Mouse (Mus musculus) frontal cortex, postnatal 36 days (tissue): ENCODE results near the gene Dop1b.
"Not testable (repeated sequence)": the region's sequence is repeated elsewhere in the genome, so short reads cannot be mapped to it uniquely, and the experiment has no call there.

Experiments
- DNase-seq, 2 experiments: peaks; one replicate each; pipeline ENCODE4 v3.0.0; 2022; ENCODE audit warnings: low spot score in 2 of 2

Gene Dop1b

GRCm38 (mm10) chr16:93711411-93712188 is at the start of gene Dop1b:
Gene Dop1b (plus strand): TSS chr16:93711904.
- DNase-seq = peak; percentile 98

DNA sequence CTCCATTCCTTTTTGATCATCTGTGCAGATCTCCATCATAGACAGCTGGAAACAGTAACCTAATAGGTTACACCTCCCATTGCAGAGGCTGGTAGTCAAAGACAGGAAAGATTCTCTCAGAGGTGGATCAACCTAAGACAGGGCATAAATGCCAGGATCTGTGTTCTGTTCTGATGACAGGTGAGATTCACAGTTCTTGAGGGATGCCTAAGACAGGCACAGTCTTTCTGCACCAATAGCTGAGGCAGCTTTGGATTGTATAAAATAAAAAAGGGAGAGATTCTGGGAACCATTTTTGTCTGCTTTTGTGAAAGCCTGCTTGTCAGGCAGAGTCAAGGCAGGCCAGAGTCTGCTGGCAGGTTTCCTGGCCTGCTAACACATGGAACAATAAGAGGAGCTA is 43.7 kb upstream of the Dop1b start:
- no peak for DNase-seq

DNA sequence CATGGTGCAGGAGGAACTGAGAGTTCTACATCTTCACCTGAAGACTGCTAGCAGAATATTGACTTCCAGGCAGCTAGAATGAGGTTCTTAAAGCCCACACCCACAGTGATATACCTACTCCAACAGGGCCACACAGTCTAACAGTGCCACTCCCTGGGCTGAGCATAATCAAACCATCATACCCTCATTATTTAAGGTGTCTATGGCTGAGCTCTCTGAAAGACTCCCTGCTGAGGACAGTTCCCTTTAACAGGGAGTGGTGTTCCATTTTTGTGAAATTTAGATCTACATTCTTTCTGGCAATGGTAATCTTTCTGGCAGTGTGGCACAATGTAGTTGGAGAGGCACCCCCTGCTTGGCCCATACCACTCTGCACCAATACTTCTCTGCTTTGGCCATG is 42.2 kb upstream of the Dop1b start:
- DNase-seq = no peak

- not testable (repeated sequence) for DNase-seq
Observed at GRCm38 (mm10) chr16:93670466-93670865, 41.2 kb upstream of the Dop1b start.

DNA sequence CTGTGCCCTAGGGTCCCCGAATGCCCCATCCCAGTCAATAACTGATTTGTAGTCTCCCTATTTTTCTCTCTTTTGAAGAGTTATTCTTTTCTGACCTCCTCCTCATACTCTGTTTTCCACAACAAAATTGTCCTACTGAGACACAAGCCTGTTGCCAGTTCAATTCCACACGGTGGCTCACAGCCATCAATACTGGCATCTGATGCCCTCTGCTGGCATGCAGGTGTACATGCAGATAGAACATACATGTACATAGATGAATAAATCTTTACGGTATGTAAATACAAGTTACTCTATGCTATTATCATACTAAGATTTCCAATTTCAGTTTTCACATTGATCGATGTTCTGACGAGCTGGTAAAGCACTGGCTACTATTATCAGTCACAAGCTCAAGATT is 40.6 kb upstream of the Dop1b start:
- no peak for DNase-seq

DNA sequence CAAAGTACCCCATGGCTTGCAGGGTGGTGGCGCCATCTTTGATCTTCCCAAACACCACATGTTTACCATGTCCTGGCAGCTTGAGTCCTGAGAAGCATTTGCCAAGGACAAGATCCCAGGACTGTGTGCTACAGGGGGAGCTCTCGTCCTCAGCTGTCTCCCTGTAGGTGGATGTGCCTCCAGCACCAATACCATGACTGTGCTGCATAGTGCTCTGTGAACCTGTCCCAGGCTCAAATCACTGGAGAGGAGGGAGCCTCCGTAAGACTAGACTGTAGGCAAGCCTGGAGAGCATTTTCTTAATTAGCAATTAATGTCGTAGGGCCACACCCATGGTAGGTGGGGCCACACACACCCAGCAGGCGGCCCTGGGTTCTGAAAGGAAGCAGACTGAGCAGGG is 35.3 kb upstream of the Dop1b start:
- DNase-seq = no peak

DNA sequence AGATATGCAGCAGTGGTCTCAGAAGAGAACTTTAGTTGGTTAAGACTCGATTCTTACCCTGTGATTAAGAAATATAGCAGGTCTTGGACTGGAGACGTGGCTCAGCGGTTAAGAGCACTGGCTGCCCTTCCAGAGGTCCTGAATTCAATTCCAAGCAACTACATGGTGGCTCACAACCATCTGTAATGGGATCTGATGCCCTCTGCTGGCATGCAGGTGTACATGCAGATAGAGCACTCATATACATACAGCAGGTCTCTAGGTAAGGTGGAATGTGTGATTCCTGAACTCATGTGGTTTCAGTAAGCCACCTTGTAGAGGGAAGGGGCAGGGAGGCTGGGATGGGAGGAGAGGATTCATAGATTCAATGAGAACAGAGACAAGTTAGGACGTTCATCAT is 33.5 kb upstream of the Dop1b start:
- no peak for DNase-seq

GRCm38 (mm10) chr16:93679165-93679564 is 32.5 kb upstream of the Dop1b start:
- no peak for DNase-seq

DNA sequence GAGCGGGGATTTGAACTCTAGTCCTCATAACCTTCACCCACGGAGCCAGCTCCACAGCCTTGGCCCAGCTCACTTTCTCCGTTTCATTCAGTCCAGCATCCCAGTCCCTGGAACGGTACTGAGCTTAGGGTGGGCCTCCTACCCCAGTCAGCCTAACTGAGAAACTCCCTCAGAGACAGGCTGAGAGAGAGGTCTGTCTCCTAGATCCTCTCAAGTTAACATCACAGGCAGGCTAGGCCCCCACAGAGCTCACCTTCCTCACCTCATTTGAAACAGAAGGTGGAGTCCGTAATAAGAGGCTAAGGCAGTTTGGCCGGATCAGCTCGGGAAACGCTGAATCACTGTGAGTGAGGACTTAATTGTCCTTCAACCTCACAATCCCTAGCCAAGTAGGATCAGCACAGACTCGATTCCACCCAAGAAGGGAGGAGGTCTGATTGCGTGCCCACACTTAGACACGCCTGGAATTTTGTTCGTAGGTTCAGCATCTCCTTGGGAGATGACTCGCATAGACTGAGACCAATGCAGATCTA is 29.5 kb upstream of the Dop1b start:
- DNase-seq = no peak

DNA sequence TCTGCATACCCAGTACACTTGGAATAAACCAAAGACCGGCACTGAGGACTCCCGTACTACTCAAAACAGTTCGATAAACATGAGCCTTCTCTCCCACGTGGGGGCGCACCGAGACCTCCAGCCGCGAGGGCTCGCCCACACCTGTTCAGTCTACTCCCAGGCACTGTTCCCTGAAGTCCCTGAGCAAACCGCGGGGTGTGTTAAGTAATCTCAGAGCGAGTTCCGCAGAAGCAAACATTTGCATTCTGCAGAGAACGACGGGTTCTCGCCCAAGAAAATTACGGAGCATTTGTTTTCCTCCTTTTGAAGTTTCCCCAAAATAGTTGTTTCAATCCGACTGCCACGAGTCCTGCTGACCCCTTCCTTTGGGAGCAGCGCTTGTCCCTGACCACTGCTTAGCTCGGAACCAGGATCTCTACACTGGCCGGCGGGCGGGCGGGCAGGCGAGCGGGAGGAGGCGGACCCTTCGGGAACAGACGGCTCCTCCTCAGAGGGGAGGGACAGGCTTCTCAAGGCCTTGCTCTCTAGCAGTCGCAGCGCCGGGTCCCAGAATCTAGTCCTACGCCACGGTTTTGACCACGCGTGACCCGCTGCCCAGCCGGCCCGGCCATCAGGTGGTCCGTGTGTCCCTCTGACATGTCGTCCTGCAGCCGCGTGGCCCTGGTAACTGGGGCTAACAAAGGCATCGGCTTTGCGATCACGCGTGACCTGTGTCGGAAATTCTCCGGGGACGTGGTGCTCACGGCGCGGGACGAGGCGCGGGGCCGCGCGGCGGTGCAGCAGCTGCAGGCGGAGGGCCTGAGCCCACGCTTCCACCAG is 28.8 kb upstream of the Dop1b start, which contains the start of gene Cbr3:
Cbr3 (plus strand) TSS at position 527 of the 819 bp plus-strand sequence.
- DNase-seq = peak; percentile 74 to 76

DNA sequence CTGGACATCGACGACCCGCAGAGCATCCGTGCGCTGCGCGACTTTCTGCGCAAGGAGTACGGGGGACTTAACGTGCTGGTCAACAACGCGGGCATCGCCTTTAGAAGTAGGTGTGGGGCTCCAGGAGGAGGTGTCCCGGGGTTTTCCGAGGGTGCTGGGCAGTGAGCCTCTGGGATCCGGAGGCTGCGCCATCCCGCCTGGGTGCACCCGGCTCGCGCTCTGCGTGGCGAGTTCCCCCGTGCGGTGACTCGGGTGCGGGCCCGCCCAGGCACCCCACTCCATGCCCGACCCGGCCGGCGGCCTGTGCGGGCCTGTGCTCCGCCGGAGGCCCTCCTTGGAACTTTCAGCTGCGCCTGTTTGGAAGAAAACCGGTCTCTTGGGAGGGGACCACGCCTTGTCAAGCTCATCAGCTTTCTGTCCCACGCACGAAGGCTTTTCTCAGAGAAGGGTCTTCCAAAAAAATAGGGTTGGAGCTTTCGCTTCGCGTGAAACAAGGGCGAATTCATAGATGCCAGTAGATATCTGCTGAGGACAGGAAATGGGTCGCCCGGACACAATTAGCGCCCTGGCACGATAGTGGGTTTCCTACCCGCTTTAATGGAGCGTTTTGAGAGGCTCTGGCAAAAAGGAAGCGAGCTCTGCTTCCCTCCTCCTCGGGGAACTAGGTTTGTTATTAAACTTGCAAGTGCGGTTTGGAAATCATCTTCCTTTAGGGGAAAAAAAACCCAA is 28.0 kb upstream of the Dop1b start:
- DNase-seq = peak; percentile 24 to 39

- no peak for DNase-seq
Observed at GRCm38 (mm10) chr16:93684441-93684840, 27.3 kb upstream of the Dop1b start.

GRCm38 (mm10) chr16:93685783-93686182 is 25.9 kb upstream of the Dop1b start:
- not testable (repeated sequence) for DNase-seq

DNA sequence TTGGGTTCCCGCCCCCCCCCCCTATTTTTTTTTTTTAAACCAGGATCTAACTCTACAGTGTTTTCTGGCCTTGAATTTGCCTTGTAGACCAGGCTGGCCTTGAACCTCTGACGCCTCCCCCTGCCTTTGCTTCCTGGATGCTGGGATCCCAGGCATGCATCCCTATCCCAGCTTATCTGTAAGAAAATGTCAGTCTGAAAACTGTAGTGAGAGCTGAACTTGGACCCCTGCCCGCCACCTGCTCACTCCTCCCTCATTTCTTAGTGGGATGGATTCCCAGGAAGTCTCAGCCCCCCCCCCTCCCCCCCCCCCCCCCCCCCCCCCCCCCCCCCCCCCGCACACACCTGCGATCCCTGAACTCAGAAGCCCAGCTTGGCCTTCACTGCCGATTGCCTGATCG is 25.3 kb upstream of the Dop1b start:
- no peak for DNase-seq

GRCm38 (mm10) chr16:93686945-93687344 is 24.8 kb upstream of the Dop1b start:
- no peak for DNase-seq

GRCm38 (mm10) chr16:93691206-93691841 is 20.4 kb upstream of the Dop1b start:
- DNase-seq = no peak

- DNase-seq = no peak
Observed at GRCm38 (mm10) chr16:93692744-93693143, 19.0 kb upstream of the Dop1b start.

GRCm38 (mm10) chr16:93707116-93707515 is 4.6 kb upstream of the Dop1b start:
- DNase-seq = no peak

- DNase-seq = no peak
Observed at GRCm38 (mm10) chr16:93709217-93709616, 2.5 kb upstream of the Dop1b start.

DNA sequence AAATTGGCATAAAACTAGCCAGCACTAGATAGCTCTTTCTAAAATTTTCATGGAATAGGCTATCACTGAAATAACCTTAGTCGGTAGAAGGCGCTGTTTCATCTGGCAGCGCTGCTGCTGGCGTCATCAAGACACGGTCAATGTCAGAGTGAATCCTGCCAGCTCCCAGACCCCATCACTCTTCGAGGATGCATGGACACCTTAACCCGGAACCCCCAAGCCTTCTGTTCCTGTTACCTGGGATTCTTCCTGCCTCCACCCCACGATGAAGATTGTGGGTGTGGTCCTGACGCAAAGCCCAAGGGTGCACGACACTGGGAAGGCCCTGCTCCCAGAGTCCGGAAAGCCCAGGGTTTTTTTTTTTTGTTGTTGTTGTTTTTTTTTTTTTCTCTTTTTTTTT is 780 bp upstream of the Dop1b start:
- DNase-seq = peak; percentile 67 to 89

GRCm38 (mm10) chr16:93712189-93712885 is 633 bp downstream of the Dop1b start:
- peak in 1 of 2 experiments; percentile 14 for DNase-seq
